Mouse (Mus musculus): ENCODE measurements around the gene Adtrp. TPM values are rescaled to one million over a fixed set of nuclear protein-coding genes. Genes with fewer than 3 reads are reported as not detected.

Gene Adtrp
- total and polyA plus RNA-seq, 2 experiments from 2014 or later = 0.26 TPM

DNA sequence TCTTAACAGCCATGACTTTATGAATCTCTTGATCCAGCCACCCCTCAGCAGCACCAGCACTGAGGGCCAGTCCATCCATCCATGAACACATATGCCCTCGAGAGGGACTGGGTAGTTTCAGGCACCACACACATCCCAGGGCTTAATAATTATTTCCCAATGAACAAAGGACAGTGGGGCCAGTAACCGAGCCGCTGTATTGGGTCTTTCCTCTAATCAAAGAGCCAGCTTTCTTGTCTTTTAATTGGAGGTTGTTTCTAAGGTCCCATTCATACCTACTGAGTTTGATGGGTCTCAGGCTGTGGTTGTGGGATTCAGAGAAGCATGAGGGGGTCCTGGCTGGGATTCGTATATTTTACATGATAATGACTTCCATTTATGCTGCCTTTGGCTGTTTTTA lies 40.2 kb downstream of the Adtrp start:
- no peak overlapping the region for H3K9ac ChIP-seq (replicated peaks; ENCODE audit: low read length)
- DNase-seq (ENCODE audit: low spot score) (peak; percentile 44), ATAC-seq (peak; percentile 72)
- H3K36me3 ChIP-seq (ENCODE audit: insufficient read depth, low read length) = no peaks in the 10 kb centered on the region
- H3K4me1 ChIP-seq (ENCODE audit: insufficient read depth, low read length) = no peaks in the 10 kb centered on the region
- no peak for TF ChIP-seq CTCF (IDR thresholded peaks at IDR 0.05; ENCODE audit: low read depth)
- no peak overlapping the region for H3K4me2 ChIP-seq (ENCODE audit: low read depth, low read length)
- no peak overlapping the region for H3K4me3 ChIP-seq (ENCODE audit: low read length)
- 33% methylated on average over 4 of the region's 4 CpGs for WGBS
- peak overlapping the region; percentile 21; the same call in 1 of the 2 replicates for H3K27ac ChIP-seq
- H3K9me3 ChIP-seq (ENCODE audit: low read length) = no peaks in the 10 kb centered on the region
- H3K27me3 ChIP-seq (ENCODE audit: insufficient read depth, low read length) = no peaks in the 10 kb centered on the region

DNA sequence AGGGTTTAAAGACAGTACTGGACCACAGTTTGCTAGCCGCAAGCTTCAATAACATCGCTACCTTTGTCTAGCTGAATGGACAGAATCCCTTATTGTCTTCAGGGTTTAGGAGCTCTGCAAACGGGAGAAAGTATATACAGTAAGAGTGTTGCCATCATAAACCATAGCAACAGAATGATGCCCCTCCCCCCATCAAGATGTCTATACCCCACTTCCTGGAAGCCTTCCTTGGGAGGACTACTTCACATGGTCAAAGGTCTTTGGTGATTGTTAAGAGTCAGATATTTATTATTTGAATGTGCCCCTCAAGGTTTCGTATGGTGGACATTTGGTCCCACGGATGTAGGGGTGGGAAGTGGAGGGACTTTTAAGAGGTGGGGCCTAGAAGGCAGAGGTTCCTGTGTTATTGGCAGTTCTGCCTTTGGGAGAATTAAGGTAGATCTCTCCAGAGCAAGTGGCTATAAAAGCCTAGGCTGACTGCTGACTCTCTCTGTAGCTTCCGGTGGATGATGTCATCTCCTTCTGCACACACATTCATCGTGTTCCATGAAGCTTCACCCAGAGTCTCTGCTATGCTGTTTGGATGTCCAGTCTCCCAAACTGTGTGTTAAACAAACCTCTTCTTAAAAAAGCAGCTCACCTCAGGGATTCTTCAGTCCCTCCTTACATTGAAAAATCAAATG lies 42.2 kb downstream of the Adtrp start:
- DNase-seq (ENCODE audit: low spot score) (no peak), ATAC-seq (no peak)
- 88% methylated on average over 7 of the region's 7 CpGs for WGBS
- Histone ChIP-seq H3K27ac (no peak overlapping the region), H3K36me3 (ENCODE audit: insufficient read depth, low read length) (no peaks in the 10 kb centered on the region), H3K4me3 (ENCODE audit: low read length) (no peak overlapping the region), H3K9me3 (ENCODE audit: low read length) (no peaks in the 10 kb centered on the region), H3K27me3 (ENCODE audit: insufficient read depth, low read length) (no peaks in the 10 kb centered on the region), H3K4me1 (ENCODE audit: insufficient read depth, low read length) (peaks cover 15% of the 10 kb centered on the region), H3K4me2 (ENCODE audit: low read depth, low read length) (no peak overlapping the region), H3K9ac (replicated peaks; ENCODE audit: low read length) (no peak overlapping the region)
- no peak for TF ChIP-seq CTCF (IDR thresholded peaks at IDR 0.05; ENCODE audit: low read depth)

DNA sequence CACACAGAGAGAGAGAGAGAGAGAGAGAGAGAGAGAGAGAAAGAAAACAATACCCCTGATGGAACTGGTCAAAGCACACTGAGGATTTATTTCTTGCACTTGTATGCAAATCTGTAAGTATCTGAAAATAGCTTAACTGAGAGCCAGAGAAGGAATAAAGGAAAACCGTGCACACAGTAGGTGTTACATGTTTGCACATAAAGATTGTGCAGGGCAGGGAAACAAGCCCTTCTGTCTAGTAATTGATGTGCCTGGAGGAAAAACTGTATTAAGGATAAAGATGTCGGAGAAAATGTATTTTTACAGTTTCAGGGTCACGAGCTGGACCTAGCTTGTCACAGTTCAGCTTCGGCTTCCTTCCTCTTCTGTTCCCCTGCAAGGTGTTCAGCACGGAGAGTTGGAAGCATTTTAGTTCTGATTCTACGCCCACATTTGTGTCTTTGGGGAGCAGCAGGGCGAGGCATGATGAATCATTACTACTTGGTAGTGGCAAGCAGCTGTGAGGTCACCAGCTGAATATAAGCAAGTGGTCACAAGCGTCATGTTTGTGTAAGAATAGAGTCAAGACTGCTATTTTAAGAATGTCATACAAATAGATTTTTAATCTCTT lies 43.7 kb downstream of the Adtrp start:
- WGBS = 68% methylated on average over 8 of the region's 8 CpGs
- TF ChIP-seq CTCF (IDR thresholded peaks at IDR 0.05; ENCODE audit: low read depth) = no peak
- DNase-seq (ENCODE audit: low spot score) (no peak), ATAC-seq (no peak)
- no peaks in the 10 kb centered on the region for H3K27me3 ChIP-seq (ENCODE audit: insufficient read depth, low read length)
- peaks cover 15% of the 10 kb centered on the region for H3K4me1 ChIP-seq (ENCODE audit: insufficient read depth, low read length)
- H3K36me3 ChIP-seq (ENCODE audit: insufficient read depth, low read length) = no peaks in the 10 kb centered on the region
- no peak overlapping the region for H3K9ac ChIP-seq (replicated peaks; ENCODE audit: low read length)
- no peaks in the 10 kb centered on the region for H3K9me3 ChIP-seq (ENCODE audit: low read length)
- no peak overlapping the region for H3K4me3 ChIP-seq (ENCODE audit: low read length)
- no peak overlapping the region for H3K27ac ChIP-seq
- no peak overlapping the region for H3K4me2 ChIP-seq (ENCODE audit: low read depth, low read length)

DNA sequence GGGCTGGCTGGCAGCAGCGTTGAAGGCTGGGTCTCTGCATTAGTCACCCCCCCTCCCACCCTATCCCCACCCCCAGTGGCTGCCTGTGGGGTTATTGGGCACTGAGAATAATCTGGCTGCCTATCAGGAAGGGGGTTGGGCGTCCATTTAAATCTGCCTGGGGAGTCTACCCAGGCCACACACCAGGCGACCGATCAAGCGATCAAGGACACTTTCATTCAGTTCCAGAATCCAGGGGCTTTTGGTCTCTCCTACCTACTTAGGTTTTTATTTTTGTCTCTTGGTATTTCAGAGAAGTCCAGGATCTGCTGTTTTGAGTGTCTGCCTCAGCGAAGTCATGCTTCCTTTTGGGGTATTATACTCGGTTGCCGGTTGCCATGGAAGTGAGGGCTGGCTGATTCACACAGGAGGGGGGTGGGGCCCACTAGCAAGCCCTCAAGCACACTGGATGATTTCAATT lies 46.3 kb downstream of the Adtrp start:
- Histone ChIP-seq H3K9ac (replicated peaks; ENCODE audit: low read length) (no peak overlapping the region), H3K4me2 (ENCODE audit: low read depth, low read length) (peak overlapping the region; percentile 29), H3K9me3 (ENCODE audit: low read length) (no peaks in the 10 kb centered on the region), H3K27ac (no peak overlapping the region), H3K4me3 (ENCODE audit: low read length) (no peak overlapping the region), H3K36me3 (ENCODE audit: insufficient read depth, low read length) (no peaks in the 10 kb centered on the region), H3K4me1 (ENCODE audit: insufficient read depth, low read length) (peaks cover 15% of the 10 kb centered on the region), H3K27me3 (ENCODE audit: insufficient read depth, low read length) (no peaks in the 10 kb centered on the region)
- peak; percentile 78 for DNase-seq (ENCODE audit: low spot score)
- ATAC-seq = peak; percentile 92
- no peak for TF ChIP-seq CTCF (IDR thresholded peaks at IDR 0.05; ENCODE audit: low read depth)
- WGBS = 4% methylated on average over 8 of the region's 8 CpGs

GRCm38 (mm10) chr13:41792849-41793248 lies 54.6 kb downstream of the Adtrp start:
- Histone ChIP-seq H3K4me3 (ENCODE audit: low read length) (no peak overlapping the region), H3K9me3 (ENCODE audit: low read length) (no peaks in the 10 kb centered on the region), H3K4me1 (ENCODE audit: insufficient read depth, low read length) (no peaks in the 10 kb centered on the region), H3K9ac (replicated peaks; ENCODE audit: low read length) (no peak overlapping the region), H3K27me3 (ENCODE audit: insufficient read depth, low read length) (no peaks in the 10 kb centered on the region), H3K36me3 (ENCODE audit: insufficient read depth, low read length) (no peaks in the 10 kb centered on the region), H3K4me2 (ENCODE audit: low read depth, low read length) (no peak overlapping the region), H3K27ac (no peak overlapping the region)
- 96% methylated on average over 6 of the region's 6 CpGs for WGBS
- no peak for TF ChIP-seq CTCF (IDR thresholded peaks at IDR 0.05; ENCODE audit: low read depth)
- DNase-seq (ENCODE audit: low spot score) (no peak), ATAC-seq (no peak)

DNA sequence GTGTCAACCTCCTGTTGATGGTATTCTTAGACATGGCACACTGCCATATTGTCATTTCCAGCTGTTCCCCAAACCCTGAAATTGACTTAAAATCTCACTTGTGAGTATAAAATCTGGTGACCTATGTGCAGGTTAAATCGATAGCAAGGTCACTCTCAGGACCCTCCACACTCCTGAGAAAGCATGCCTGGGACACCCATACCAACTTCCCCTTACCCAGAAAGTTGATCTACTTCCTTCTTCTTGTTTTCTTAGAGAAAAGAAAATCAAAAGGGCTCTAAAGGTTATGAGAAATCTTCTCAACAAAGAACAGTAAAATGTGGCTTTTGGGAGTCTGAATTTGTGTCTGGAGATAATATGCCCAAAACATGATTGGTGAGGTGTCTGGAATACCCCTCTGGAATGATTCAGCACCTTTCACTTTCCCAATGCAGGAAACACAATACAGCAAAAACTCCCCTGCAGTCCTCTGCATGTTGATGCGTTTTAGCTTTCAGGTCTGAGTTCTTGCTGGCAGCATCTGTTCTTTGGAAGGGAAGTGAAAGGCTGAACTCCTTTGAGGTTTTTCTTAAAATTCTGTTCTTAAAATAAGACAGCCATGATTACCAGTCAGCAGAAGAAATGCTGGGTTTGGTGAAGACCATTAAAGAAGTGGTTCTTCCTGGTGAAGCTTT lies 59.5 kb downstream of the Adtrp start:
- Histone ChIP-seq H3K27ac (no peak overlapping the region), H3K36me3 (ENCODE audit: insufficient read depth, low read length) (no peaks in the 10 kb centered on the region), H3K27me3 (ENCODE audit: insufficient read depth, low read length) (no peaks in the 10 kb centered on the region), H3K4me2 (ENCODE audit: low read depth, low read length) (no peak overlapping the region), H3K4me1 (ENCODE audit: insufficient read depth, low read length) (no peaks in the 10 kb centered on the region), H3K9ac (replicated peaks; ENCODE audit: low read length) (no peak overlapping the region), H3K9me3 (ENCODE audit: low read length) (no peaks in the 10 kb centered on the region), H3K4me3 (ENCODE audit: low read length) (no peak overlapping the region)
- no peak for TF ChIP-seq CTCF (IDR thresholded peaks at IDR 0.05; ENCODE audit: low read depth)
- DNase-seq (ENCODE audit: low spot score) (no peak), ATAC-seq (no peak)
- 74% methylated on average over 2 of the region's 2 CpGs for whole genome bisulfite sequencing
